Mouse (Mus musculus) right cerebral cortex, adult 18-20 months (tissue): Measurements from ENCODE around the gene Abhd14a.

Experiments used
- DNase-seq: peaks from one replicate; pipeline ENCODE4 v3.0.0; 2022; ENCODE audit warnings: mixed read lengths

Gene Abhd14a

GRCm38 (mm10) chr9:106451298-106451697, 3.8 kb upstream of the Abhd14a start:
- no peak for DNase-seq

DNA sequence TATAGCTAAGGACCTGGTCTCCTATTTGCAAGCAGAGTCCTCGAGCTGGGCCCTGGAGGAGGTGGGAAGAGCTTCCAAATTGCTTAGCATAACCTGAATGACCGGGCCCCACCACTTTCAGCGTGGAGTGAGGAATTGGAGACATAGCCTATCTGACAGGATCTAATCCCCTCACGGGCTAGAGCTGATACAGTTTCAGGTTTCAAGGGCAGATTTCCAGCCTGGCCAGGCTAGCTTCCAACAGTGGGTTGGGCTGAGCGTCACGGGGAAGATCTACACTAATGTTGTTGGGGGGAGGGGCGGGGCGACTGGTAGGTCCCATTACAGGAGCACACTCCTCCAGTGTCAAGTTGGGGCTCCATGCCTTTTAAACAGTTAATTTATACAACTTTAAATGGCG, 3.2 kb upstream of the Abhd14a start:
- DNase-seq, result no peak

- no peak for DNase-seq
Measured at GRCm38 (mm10) chr9:106449947-106450346, 2.5 kb upstream of the Abhd14a start.

- peak; percentile 81 for DNase-seq
Measured at GRCm38 (mm10) chr9:106448498-106449031, 1.1 kb upstream of the Abhd14a start.

- no peak for DNase-seq
Measured at GRCm38 (mm10) chr9:106447951-106448350, 473 bp upstream of the Abhd14a start.

DNA sequence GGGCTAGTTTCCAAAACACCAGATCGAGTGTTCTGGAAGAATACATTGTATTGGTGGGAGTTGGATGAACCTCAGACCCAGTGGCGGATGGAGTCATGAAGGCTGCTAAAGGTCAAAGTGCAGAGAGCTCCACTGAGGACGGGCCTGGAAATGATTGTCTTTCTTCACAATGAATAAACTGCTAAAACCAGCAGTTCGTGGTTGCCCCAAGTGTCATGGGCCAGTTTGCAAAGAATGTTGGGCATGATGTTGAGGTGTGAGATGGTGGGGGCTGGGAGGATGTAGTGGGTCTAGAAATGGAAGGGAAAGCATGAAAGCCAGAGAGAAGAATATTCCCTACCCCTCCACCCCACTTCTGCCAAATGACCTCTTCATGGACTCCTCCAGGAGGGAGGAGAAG, 2.6 kb downstream of the Abhd14a start:
- no peak for DNase-seq

DNA sequence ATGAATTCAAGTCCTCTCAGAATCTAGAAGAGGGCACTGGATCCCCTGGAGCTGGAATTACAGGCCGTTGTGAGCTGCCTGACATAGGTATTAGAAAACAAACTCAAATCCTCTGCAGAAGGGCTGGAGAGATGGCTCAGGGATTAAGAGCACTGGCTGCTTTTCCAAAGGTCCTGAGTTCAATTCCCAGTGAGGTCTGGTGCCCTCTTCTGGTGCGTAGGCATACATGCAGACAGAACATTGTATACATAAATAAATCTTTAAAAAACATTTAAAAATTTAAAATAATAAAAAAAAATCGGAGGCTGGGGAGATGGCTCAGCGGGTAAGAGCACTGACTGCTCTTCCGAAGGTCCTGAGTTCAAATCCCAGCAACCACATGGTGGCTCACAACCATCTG, 4.8 kb downstream of the Abhd14a start:
- DNase-seq, result no peak

DNA sequence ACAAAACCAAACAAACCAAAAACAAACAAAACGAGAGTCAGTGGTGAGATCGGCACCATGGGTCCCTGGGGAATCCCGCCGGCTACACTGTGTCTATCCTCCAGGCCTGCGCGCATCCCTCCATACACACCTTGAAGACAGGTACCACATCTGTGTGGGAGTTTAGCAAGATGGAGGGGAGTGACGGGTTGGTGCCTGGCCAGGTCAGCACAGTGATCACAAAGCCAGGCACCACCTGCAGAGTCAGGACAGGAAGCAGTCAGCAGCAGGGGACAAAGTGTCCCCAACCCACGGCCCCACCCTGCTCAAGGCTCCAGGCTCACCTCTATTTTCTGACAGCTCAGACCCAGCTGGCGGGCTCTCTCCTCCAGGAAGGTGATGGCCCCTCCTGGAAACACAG, 10.9 kb downstream of the Abhd14a start:
- no peak for DNase-seq

DNA sequence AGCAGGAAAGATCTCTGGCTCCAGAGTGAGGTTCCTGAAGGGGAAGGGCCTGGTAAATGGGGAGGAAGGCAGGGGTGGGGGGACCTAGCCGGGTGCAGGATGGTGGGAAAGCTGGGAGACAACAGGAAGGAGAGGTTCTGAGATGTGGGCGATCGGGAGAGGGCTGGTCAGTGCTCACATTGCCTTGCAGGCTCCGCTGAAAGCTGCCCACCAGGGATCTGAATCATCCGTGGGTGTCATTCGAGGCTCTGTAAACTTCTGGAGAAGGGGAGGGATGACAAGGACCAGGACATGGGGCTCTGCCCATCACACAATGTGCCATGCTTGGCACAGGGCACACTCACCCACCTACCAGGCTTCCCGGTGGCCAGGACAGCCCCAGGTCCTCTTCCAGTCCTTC, 14.1 kb downstream of the Abhd14a start:
- DNase-seq, result peak; percentile 63

- DNase-seq, result no peak
Measured at GRCm38 (mm10) chr9:106430015-106430264, 17.5 kb downstream of the Abhd14a start.

DNA sequence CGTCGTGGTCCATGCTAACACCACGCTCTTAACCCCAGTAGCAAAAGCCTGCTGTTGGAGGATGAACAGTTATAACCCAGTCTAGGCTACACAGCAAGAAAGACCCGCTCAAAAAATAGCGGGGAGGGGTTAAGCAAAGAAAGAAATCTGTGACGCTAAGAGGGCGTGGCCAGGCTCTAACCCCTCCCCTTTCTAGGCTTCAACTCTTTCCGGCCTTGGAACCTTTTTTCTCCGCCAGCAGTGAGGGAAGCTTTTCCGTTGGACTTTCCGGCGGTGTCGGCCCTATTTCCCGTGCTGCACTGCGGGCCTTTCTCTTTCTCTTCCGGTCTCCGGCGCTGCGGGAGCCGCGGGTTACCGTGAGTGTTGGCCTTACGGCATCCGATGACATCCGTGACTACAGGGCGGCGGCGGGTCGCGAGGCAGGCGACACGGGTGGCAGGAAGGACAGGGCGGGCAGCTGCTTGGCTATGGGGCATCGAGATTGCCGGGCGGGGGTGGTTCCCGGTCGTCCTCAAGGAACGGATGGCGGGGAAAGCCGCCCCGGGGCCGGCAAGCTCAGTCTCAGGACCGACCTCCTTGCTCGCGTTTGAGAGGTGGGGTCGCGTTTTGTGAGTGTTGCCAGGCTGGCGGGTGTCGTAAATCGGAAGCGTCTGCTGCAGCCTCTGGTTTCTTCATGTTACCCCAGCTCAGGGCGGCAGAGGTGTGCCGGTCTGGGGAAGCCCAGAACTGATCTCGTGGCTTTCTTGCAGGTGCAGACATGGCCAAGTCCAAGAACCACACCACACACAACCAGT, 18.1 kb downstream of the Abhd14a start, which contains the start of gene Rpl29:
Gene Rpl29 (plus strand): TSS at position 234 of the 794 bp plus-strand sequence.
- peak; percentile 95 for DNase-seq

- no peak for DNase-seq
Measured at GRCm38 (mm10) chr9:106428719-106429220, 18.7 kb downstream of the Abhd14a start.

- peak; percentile 89 for DNase-seq
Measured at GRCm38 (mm10) chr9:106421865-106422160, 25.7 kb downstream of the Abhd14a start.

DNA sequence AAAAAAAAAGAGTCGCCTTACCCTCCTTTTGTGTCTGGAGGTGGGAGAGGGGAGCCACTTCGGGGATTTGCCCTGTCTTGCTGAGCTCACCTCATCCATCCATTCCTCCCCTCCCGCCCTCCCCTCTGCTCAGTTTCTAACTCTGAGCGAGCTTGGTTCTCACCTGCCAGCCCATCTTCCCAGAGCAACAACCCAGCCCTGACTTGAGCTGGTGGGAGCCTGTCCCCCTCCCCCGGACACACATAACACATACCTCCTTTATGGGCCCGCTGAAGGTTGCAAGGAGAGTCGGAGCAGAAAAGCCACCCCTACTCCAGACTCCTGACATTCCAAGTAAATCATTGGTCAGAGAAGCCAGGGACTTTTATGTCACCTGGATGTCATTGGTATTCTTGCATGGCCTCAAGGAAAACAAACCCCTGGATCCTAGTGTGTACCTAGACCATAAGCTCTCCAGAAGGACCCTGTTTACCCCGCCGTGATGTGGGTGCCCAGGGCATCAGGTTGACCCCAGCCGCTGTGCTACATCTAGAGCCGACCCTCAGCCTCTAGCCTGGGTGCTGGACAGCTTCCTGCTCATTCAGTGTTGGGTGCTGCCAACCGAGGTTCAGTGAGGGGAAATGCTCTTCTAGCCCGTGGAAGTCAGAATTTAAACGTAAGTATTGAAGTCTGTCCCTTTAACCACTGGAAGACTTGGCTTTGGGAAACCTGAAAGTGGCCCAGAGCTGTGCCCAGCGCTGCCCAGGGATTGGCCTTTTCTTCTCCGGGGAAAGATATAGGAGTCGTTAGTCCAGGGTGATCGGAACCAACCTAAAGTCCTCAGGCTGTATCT, 26.2 kb downstream of the Abhd14a start:
- DNase-seq, result no peak

- no peak for DNase-seq
Measured at GRCm38 (mm10) chr9:106420608-106421007, 26.9 kb downstream of the Abhd14a start.

DNA sequence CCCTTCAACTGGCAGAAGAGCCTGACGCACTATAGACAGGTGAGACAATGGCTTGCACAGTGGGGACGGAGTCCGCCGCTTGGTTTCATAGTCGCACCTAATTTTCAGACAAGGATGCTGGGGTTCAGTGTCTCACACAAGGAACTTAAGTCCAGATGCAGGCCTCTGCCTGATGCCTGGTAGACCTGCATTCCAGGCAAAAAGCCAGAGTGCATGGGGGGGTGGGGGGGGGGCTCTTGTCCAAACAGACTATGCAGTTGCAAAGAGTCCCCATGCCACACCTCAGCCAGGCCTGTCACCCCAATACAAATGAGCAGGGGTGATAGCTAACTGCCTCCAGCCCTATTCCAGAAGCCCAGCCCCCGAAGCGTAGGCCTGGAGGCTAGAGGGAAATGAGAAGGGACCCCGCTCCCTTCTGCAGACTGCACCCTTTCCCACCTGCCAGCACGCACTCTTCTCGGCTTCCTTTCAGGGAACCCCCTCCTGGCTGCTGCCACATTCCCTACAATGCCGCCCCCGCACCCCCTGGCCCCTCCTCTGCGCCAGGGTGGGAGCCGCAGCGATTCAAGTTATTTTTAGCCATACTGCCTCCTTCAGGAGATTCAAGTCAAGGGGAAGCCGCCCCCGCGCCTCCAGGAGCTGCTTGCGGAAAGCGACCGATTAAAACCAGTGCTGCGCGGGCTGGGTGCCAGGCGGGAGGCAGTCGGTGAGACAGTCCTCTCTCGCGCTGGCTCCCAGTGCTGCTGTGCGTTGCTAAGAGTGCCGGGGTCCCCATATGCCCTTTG, 29.4 kb downstream of the Abhd14a start:
- DNase-seq, result peak; percentile 98

DNA sequence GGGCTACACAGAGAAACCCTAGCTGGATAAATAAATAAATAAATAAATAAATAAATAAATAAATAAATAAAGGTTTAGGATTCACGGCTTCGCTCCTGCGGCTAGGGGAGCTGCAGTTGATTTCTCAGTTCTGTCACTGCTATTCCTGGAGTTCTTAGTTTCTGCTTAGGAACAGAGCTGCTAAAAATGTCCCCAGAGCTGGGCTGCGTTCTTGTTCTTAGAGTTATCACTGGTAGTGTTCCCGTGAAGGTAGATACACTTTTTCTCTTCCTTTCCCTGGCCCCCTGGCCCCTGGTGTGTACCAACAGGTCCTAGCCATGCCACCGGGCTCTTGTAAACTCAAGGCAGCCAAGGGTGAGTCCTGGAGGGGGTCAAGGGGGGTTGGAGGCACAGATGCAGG, 30.7 kb downstream of the Abhd14a start:
- DNase-seq, result peak; percentile 57

DNA sequence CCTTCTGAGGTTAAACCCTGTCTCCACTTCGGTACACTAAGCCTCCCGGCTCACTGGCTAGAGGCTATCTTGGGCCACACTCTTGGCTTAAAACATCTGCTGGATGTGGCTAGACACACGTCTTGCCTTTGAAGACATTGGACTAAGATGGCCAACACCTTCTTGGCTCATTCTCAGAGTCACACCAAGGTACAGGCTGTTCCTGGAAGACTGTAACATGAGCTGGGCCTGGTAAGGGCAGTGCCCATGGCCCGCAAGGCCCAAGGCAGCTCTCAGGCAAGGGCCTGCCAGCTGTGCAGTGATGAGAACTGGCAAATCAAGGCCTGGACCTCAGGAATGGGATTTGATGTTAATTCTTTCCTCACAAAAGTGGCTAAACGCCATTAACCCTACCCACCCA, 33.9 kb downstream of the Abhd14a start:
- no peak for DNase-seq

GRCm38 (mm10) chr9:106412210-106412609, 35.3 kb downstream of the Abhd14a start:
- DNase-seq, result no peak

DNA sequence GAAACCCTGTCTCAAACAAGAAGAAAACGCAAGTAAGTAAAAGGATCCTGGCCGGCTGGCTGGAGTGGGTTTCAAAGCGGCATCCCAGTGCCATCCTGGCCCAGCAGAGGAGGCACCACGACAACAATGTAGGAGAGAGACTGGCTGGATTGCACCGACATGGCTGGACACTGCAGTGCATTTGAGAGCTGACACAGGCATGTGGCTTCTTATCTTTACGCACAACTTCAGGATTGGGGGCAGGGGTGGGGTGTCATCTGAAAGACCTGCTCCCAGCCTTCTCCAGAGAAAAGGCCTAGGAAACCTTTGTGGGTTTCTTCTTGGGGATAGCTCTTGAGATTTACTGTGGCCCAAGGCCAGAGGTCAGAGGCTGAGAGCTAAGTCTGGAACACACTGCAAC, 35.7 kb downstream of the Abhd14a start:
- no peak for DNase-seq

- DNase-seq, result peak; percentile 75
Measured at GRCm38 (mm10) chr9:106411091-106411594, 36.3 kb downstream of the Abhd14a start.

- no peak for DNase-seq
Measured at GRCm38 (mm10) chr9:106410086-106410650, 37.3 kb downstream of the Abhd14a start.

DNA sequence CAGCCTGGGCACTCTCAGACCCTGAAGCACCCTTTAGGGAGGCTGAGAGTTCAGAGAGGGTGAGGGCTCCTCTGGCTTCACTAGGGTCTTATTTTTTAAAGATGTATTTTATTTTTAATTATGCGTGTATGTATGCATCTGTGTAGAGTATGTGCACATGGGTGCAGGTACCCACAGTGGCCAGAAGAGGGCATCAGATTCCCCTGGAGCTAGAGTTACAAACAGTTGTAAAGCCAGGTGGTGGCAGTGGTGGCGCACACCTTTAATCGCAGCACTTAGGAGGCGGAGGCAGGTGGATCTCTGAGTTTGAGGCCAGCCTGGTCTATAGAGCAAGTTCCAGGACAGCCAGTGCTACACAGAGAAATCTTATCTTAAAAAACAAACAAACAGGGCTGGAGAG, 38.4 kb downstream of the Abhd14a start:
- DNase-seq, result no peak
